Mouse (Mus musculus): ENCODE data around the gene Ppm1g. TPM values are rescaled to one million over a fixed set of nuclear protein-coding genes. Genes with fewer than 3 reads are reported as not detected.
"Not testable (repeated sequence)": the region's sequence is repeated elsewhere in the genome, so short reads cannot be mapped to it uniquely, and the experiment has no call there.

Gene Ppm1g
- polyA plus RNA-seq, 1 experiment from 2014 or later: 144 TPM

- ATAC-seq (replicated peaks; ENCODE audit: low FRiP score): no peak
- H3K27ac ChIP-seq: no peak overlapping the region
Measured at GRCm38 (mm10) chr5:31218294-31218693, 2.2 kb downstream of the Ppm1g start.

GRCm38 (mm10) chr5:31216554-31216953 lies 3.9 kb downstream of the Ppm1g start:
- 94% methylated on average over 6 of the region's 6 CpGs for WGBS

More at GRCm38 (mm10) chr5:31218294-31218693, 2.2 kb downstream of the Ppm1g start:
- H3K4me3 ChIP-seq (replicated peaks): no peak overlapping the region
- H3K27me3 ChIP-seq: no peaks in the 10 kb centered on the region
- no peaks in the 10 kb centered on the region for H3K36me3 ChIP-seq
- H3K9me3 ChIP-seq (replicated peaks): no peaks in the 10 kb centered on the region
- H3K4me2 ChIP-seq: no peak overlapping the region
- peaks cover 17% of the 10 kb centered on the region for H3K4me1 ChIP-seq
- no peak overlapping the region for H3K9ac ChIP-seq
- 59% methylated on average over 7 of the region's 7 CpGs for WGBS

GRCm38 (mm10) chr5:31204421-31204820 lies 16.1 kb downstream of the Ppm1g start:
- Histone ChIP-seq H3K4me1 (peaks cover 30% of the 10 kb centered on the region), H3K4me2 (no peak overlapping the region), H3K27me3 (no peaks in the 10 kb centered on the region), H3K36me3 (peaks cover 76% of the 10 kb centered on the region), H3K27ac (no peak overlapping the region), H3K4me3 (replicated peaks) (no peak overlapping the region), H3K9ac (no peak overlapping the region), H3K9me3 (replicated peaks) (peaks cover 4% of the 10 kb centered on the region)
- ATAC-seq (replicated peaks; ENCODE audit: low FRiP score): no peak
- WGBS: 91% methylated on average over 6 of the region's 6 CpGs

More at GRCm38 (mm10) chr5:31216554-31216953, 3.9 kb downstream of the Ppm1g start:
- H3K9me3 ChIP-seq (replicated peaks); H3K27me3 ChIP-seq; H3K9ac ChIP-seq; H3K36me3 ChIP-seq; H3K27ac ChIP-seq; H3K4me2 ChIP-seq; ATAC-seq (replicated peaks; ENCODE audit: low FRiP score); H3K4me3 ChIP-seq (replicated peaks): not testable (repeated sequence)
- H3K4me1 ChIP-seq: peaks cover 16% of the 10 kb centered on the region

- Histone ChIP-seq H3K9me3 (replicated peaks) (peaks cover 4% of the 10 kb centered on the region), H3K4me3 (replicated peaks) (no peak overlapping the region), H3K9ac (no peak overlapping the region), H3K4me1 (peaks cover 33% of the 10 kb centered on the region), H3K27ac (no peak overlapping the region), H3K4me2 (no peak overlapping the region), H3K36me3 (peaks cover 82% of the 10 kb centered on the region), H3K27me3 (no peaks in the 10 kb centered on the region)
- WGBS: 94% methylated on average over 2 of the region's 2 CpGs
- ATAC-seq (replicated peaks; ENCODE audit: low FRiP score): no peak
Measured at GRCm38 (mm10) chr5:31203866-31204265, 16.6 kb downstream of the Ppm1g start.

DNA sequence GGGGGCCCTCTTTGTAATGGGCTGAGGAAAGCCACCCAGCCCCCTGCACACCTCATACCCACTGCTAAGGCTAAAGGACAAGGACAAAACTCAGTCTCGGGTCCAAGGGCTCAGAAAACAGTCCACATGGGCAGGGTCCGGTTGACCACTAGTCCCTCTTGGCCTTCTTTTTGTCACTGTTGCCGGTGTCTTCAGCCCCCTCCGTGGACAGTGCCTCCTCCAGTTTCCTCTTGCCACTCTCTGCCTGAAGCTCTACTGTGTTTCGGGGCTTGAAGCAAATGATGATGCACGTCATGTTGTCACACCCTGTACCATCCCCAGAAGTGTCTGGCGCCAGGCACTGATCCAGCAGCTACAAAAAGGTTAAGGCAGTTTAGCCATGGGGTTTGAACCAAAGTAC lies 17.6 kb downstream of the Ppm1g start:
- H3K4me3 ChIP-seq (replicated peaks): peak overlapping the region; percentile 94

DNA sequence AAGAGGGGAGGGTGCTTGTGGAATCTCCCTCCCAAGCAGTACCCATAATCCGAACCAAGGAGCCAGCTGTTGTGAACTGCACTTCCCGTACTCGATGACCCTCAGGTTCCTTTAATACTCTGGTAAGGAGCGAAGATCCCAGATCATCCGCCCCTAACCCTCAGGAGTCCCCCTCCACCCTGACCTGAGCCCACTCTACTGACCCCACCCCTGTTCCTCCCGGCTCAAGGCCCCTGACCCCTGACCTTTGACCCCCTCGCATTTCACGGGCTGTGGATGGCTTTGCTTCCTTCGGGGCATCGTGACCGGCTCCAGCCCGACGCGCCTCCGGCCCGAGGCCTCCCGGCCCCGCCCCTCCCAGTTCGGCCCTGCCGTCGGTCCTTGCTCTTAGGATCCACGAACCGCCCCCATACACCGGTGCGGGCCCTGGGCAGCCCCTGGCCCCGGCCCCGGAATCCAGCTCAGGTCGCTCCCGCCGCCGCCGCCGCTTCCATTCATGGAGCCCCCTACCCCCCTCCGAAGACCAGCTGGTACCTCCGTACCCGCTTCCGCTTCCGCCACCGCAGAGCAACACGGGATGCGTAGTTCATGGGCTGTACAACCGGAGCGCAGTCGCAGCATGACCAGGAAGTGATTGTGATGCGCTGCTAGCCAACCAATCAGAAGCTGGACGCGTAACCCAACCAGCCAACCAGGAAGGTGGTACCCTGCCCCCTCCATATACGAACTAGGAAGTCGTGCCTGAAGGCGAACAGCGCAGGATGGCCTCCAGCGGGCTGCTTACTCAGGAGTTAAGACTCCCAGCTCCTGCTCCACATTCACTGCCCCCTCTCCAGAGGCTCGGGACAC lies 18.5 kb downstream of the Ppm1g start, which contains the start of gene Zfp513:
Gene Zfp513 (minus strand): TSS at position 562 of the 849 bp plus-strand sequence.
- ATAC-seq (replicated peaks; ENCODE audit: low FRiP score): peak; percentile 96
- H3K4me1 ChIP-seq: peaks cover 33% of the 10 kb centered on the region
- H3K27me3 ChIP-seq: no peaks in the 10 kb centered on the region
- peak within 1 kb of the TSS; percentile 85 for H3K9ac ChIP-seq
- H3K36me3 ChIP-seq: peaks cover 82% of the 10 kb centered on the region
- peak within 1 kb of the TSS; percentile 91 for H3K27ac ChIP-seq
- peak within 1 kb of the TSS; percentile 94 for H3K4me3 ChIP-seq (replicated peaks)
- H3K4me2 ChIP-seq: peak within 1 kb of the TSS; percentile 76
- WGBS: under 1% methylated on average over 53 of the region's 53 CpGs
- H3K9me3 ChIP-seq (replicated peaks): peaks cover 4% of the 10 kb centered on the region

More for the DNA sequence above, 17.6 kb downstream of the Ppm1g start:
- no peak; the same call in 1 of the 2 replicates for ATAC-seq (replicated peaks; ENCODE audit: low FRiP score)
- WGBS: 87% methylated on average over 7 of the region's 7 CpGs
- Histone ChIP-seq H3K4me1 (peaks cover 33% of the 10 kb centered on the region), H3K4me2 (peak overlapping the region; percentile 76), H3K27ac (peak overlapping the region; percentile 91), H3K9me3 (replicated peaks) (peaks cover 4% of the 10 kb centered on the region), H3K36me3 (peaks cover 82% of the 10 kb centered on the region), H3K9ac (0 out of 2 replicates have a peak overlapping the region, but pooled peaks have one; percentile 85), H3K27me3 (no peaks in the 10 kb centered on the region)

DNA sequence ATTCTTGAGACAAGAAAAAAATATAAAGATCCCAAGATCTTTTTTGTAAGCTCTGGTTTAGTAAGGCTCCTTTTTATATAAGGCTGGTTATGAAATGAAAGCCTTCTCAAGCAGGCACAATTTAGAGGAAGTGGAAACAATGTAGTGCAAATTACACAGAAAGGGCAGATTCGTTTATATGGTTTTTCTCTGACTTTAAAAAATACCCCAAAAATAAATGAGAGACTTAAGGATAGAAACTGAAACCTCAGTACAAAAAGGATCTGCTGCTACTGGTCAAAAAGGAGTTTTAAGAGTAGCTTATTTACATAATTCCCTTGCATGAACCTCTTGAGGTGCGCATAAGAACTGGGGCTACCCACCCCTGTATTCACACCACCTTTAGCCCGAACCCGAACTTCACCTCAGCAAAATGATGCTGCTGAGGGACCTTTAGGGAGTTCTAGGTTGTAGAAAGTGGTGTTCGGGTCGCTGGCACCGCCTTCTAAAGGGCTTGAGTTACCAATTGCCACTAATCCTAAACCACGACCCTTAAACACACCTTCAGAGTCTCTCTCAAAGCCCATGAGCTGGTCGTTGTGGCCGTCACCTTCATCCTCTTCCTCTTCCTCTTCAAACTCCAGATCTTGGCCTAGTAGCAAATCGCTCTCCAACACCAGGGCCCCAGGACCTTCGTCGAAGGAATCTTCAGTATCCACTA lies 19.3 kb downstream of the Ppm1g start:
- Histone ChIP-seq H3K4me2 (peak overlapping the region; percentile 76), H3K9ac (peak overlapping the region; percentile 85), H3K4me1 (peaks cover 33% of the 10 kb centered on the region), H3K4me3 (replicated peaks) (peak overlapping the region; percentile 94), H3K27me3 (no peaks in the 10 kb centered on the region), H3K27ac (peak overlapping the region; percentile 84), H3K9me3 (replicated peaks) (peaks cover 4% of the 10 kb centered on the region), H3K36me3 (peaks cover 83% of the 10 kb centered on the region)
- no peak for ATAC-seq (replicated peaks; ENCODE audit: low FRiP score)
- WGBS: 11% methylated on average over 13 of the region's 13 CpGs

DNA sequence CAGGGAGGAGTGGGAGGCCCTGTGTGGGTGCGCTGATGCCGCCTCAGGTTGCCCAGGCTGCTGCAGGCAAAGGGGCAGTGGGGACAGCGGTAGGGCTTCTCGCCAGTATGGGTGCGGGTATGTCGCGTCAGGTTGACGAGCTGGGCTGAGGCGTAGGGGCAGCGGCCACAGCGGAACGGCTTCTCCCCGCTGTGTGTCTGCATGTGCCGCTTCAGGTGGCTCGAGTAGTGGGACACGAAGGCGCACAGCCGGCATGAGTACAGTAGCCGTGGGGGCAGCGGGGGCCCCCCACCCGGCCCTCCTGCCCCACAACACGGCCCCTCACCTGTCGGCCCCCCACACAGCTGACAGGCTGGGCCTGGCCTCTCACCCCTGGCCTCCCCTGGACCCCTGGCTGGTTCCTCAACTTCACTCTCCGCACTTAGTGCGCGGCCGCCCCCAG lies 20.1 kb downstream of the Ppm1g start:
- 0 out of 2 replicates have a peak, but pooled peaks have one; percentile 9 for ATAC-seq (replicated peaks; ENCODE audit: low FRiP score)
- H3K9ac ChIP-seq: no peak overlapping the region
- peak overlapping the region; percentile 76 for H3K4me2 ChIP-seq
- 84% methylated on average over 27 of the region's 27 CpGs for WGBS
- H3K4me1 ChIP-seq: peaks cover 33% of the 10 kb centered on the region
- H3K27ac ChIP-seq: peak overlapping the region; percentile 51
- H3K27me3 ChIP-seq: no peaks in the 10 kb centered on the region
- peak overlapping the region; percentile 94 for H3K4me3 ChIP-seq (replicated peaks)
- H3K36me3 ChIP-seq: peaks cover 83% of the 10 kb centered on the region
- H3K9me3 ChIP-seq (replicated peaks): peaks cover 4% of the 10 kb centered on the region

DNA sequence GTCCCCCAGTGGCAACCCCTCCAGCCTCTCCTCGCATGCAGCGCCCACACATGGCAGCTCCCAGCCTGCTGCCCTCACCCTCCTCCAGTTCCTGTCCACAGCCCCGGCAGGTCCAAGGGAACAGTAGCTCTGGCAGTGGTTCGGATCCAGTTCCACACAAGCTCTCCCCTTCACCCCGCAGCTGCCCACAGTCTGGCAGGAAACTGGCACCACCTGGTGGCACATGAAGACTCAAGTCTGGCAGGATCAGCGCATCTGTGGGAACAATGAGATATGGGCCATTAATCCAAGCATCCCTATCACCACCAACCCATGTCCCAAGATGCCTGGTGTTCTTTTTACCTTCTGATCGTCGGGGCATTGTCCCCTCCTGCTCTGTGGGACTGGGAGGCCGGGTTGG lies 20.6 kb downstream of the Ppm1g start:
- ATAC-seq (replicated peaks; ENCODE audit: low FRiP score): no peak
- peaks cover 4% of the 10 kb centered on the region for H3K9me3 ChIP-seq (replicated peaks)
- peak overlapping the region; percentile 5; the same call in 1 of the 2 replicates for H3K4me3 ChIP-seq (replicated peaks)
- H3K27me3 ChIP-seq: no peaks in the 10 kb centered on the region
- H3K27ac ChIP-seq: peak overlapping the region; percentile 51
- H3K4me2 ChIP-seq: peak overlapping the region; percentile 76; the same call in 1 of the 2 replicates
- H3K36me3 ChIP-seq: peaks cover 83% of the 10 kb centered on the region
- WGBS: 68% methylated on average over 9 of the region's 9 CpGs
- no peak overlapping the region for H3K9ac ChIP-seq
- peaks cover 33% of the 10 kb centered on the region for H3K4me1 ChIP-seq

DNA sequence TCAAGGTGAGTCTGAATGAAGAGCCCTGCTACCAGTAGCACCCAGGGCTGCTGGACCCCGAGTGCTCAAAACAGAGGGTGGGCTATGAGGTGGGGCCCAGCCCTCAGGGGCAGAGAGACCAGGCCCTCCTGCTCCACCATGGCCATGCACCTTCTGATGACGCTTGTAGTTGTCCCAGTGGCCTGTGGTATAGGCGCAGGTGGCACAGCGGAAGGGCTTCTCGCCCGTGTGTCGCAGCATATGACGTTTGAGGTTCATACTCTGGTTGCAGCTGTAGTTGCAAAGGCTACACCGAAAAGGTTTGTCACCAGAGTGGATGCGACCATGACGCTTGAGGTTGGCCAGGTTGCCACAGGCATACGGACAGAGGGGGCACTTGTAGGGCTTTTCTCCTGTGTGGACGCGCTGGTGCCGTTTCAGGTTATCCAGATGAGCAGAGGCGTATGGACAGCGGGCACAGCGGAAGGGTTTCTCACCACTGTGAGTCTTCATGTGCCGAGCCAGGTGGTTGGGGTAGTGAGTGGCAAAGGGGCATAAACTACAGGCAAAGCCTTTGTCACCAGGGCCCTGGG lies 21.1 kb downstream of the Ppm1g start:
- peaks cover 83% of the 10 kb centered on the region for H3K36me3 ChIP-seq
- peak overlapping the region; percentile 51; the same call in 1 of the 2 replicates for H3K27ac ChIP-seq
- H3K27me3 ChIP-seq: no peaks in the 10 kb centered on the region
- H3K9ac ChIP-seq: no peak overlapping the region
- peaks cover 4% of the 10 kb centered on the region for H3K9me3 ChIP-seq (replicated peaks)
- WGBS: 92% methylated on average over 19 of the region's 19 CpGs
- ATAC-seq (replicated peaks; ENCODE audit: low FRiP score): no peak
- peaks cover 37% of the 10 kb centered on the region for H3K4me1 ChIP-seq
- no peak overlapping the region for H3K4me3 ChIP-seq (replicated peaks)
- H3K4me2 ChIP-seq: no peak overlapping the region

DNA sequence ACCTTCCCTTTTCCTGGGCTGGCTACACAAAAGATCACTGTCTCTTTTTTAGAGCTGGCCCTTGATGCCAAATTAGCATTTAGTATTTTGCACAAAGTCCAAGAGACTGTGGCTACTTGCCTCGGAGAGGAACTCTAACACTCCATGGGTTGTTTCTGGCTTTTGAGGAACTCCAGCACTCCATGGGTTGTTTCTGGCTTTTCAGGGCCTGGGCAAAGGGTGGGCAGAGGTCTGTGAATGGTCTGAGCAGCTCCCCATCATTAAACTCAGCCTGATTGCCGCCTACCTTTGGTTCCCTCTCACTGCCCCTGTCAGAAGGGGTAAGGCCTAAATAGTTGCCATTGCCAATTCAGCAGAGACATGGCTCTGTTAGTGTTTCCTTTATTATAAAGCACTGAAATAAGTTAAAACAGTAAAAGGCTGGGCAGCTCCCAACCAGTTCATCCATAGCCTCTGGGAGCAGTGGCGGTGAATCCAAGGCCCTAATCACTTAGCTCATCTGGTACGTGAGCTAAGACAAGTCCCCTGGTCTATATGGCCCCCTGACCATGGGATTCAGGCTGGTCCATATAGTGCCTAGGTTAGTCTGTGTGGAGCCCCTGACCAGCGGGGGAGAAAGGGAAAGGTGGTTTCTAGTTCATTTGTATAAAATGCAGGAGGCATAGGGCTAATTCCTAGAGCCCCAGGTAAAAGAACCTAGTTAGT lies 21.7 kb downstream of the Ppm1g start:
- Histone ChIP-seq H3K4me3 (replicated peaks) (no peak overlapping the region), H3K4me1 (peaks cover 44% of the 10 kb centered on the region), H3K9me3 (replicated peaks) (peaks cover 4% of the 10 kb centered on the region), H3K4me2 (no peak overlapping the region), H3K27me3 (no peaks in the 10 kb centered on the region), H3K9ac (no peak overlapping the region), H3K36me3 (peaks cover 77% of the 10 kb centered on the region), H3K27ac (no peak overlapping the region)
- no peak for ATAC-seq (replicated peaks; ENCODE audit: low FRiP score)
- WGBS: 81% methylated on average over 5 of the region's 5 CpGs

Data from kidney, embryonic 15.5 days (tissue).